Mouse (Mus musculus) MEL (cell line): ENCODE measurements at regions not wholly inside any gene's neighbourhood (a gene's known extent, or its start where the extent isn't known, plus 50 kb on each side); places are given as distances from the start of the nearest gene placed in this dataset.

Experiments
- DNase-seq: peaks from one replicate; pipeline ENCODE4 v3.0.0; 2011; ENCODE audit warnings: low read depth, low spot score
- H3K27ac ChIP-seq: 2 replicates; pipeline ENCODE4 v1.5.1; 2012; ENCODE audit warnings: low read depth, mild to moderate bottlenecking, control low read depth, low read length, moderate library complexity; ENCODE audit not compliant: control insufficient read depth
- H3K27me3 ChIP-seq, 2 experiments: fragments of 150-350 bp in 1 of 2; sonication (generic) in 1 of 2; 2 replicates each; pipeline ENCODE4 v1.6.1; 2012; ENCODE audit warnings: low read length in 2 of 2, mild to moderate bottlenecking in 2 of 2, improper control_type of control experiment in 1 of 2, moderate library complexity in 1 of 2; ENCODE audit not compliant: insufficient read depth in 2 of 2, control insufficient read depth in 1 of 2
- H3K36me3 ChIP-seq, 2 experiments: 2 replicates each; pipeline ENCODE4 v1.6.1; 2012 to 2014; ENCODE audit warnings: low read length in 2 of 2, improper control_type of control experiment in 1 of 2, inconsistent platforms in 1 of 2, mild to moderate bottlenecking in 1 of 2; ENCODE audit not compliant: insufficient read depth in 2 of 2, control insufficient read depth in 1 of 2
- H3K4me1 ChIP-seq, 2 experiments: fragments of 150-350 bp in 1 of 2; sonication (generic) in 1 of 2; 2 replicates each; pipeline ENCODE4 v1.6.1; 2012; ENCODE audit warnings: low read length in 2 of 2, improper control_type of control experiment in 1 of 2, mild to moderate bottlenecking in 1 of 2; ENCODE audit not compliant: insufficient read depth in 2 of 2, control insufficient read depth in 1 of 2
- H3K4me3 ChIP-seq, 2 experiments: fragments of 150-350 bp in 1 of 2; sonication (generic) in 1 of 2; 2 replicates each; pipeline ENCODE4 v1.5.1; 2012; ENCODE audit warnings: low read depth in 2 of 2, low read length in 2 of 2, mild to moderate bottlenecking in 2 of 2, moderate library complexity in 2 of 2, control low read depth in 1 of 2, improper control_type of control experiment in 1 of 2; ENCODE audit not compliant: control insufficient read depth in 1 of 2, insufficient read depth in 1 of 2
- H3K79me2 ChIP-seq: 2 replicates; pipeline ENCODE4 v1.6.1; 2012; ENCODE audit warnings: mild to moderate bottlenecking, low read length, moderate library complexity; ENCODE audit not compliant: control insufficient read depth, poor library complexity, insufficient read depth
- H3K9ac ChIP-seq: 2 replicates; pipeline ENCODE4 v1.6.1; 2012; ENCODE audit warnings: low read depth, mild to moderate bottlenecking, control low read depth, low read length, moderate library complexity; ENCODE audit not compliant: control insufficient read depth, poor library complexity, severe bottlenecking
- H3K9me3 ChIP-seq: fragments of 150-350 bp; sonication (generic); replicated peaks from 2 replicates; pipeline ENCODE4 v1.6.1; 2012; ENCODE audit warnings: mild to moderate bottlenecking, low read length, improper control_type of control experiment, moderate library complexity; ENCODE audit not compliant: insufficient read depth
- BHLHE40 ChIP-seq: IDR thresholded peaks from 2 replicates; pipeline ENCODE4 v1.6.1; 2012; ENCODE audit warnings: low read depth, mild to moderate bottlenecking, inconsistent platforms, low read length, improper control_type of control experiment, borderline replicate concordance
- CHD1 ChIP-seq: IDR thresholded peaks from 2 replicates; pipeline ENCODE4 v1.6.1; 2012; ENCODE audit warnings: low read depth, mild to moderate bottlenecking, inconsistent platforms, low read length, improper control_type of control experiment
- CHD2 ChIP-seq: IDR thresholded peaks from 2 replicates; pipeline ENCODE4 v1.6.1; 2011; ENCODE audit warnings: low read length, improper control_type of control experiment
- CTCF ChIP-seq, 3 experiments: IDR thresholded peaks in 2 of 3; conservative IDR thresholded peaks in 1 of 3; 2 replicates each; pipeline ENCODE4 v1.5.1; 2011 to 2012; ENCODE audit warnings: low read length in 3 of 3, low read depth in 2 of 3, mild to moderate bottlenecking in 2 of 3, improper control_type of control experiment in 1 of 3, inconsistent platforms in 1 of 3, mixed read lengths in 1 of 3, moderate library complexity in 1 of 3; ENCODE audit not compliant: control insufficient read depth in 1 of 3, insufficient read depth in 1 of 3, poor library complexity in 1 of 3, severe bottlenecking in 1 of 3
- ELF1 ChIP-seq: IDR thresholded peaks from 2 replicates; pipeline ENCODE4 v1.6.1; 2014; ENCODE audit warnings: low read depth, mild to moderate bottlenecking, inconsistent platforms, low read length, improper control_type of control experiment, moderate library complexity
- EP300 ChIP-seq, 2 experiments: IDR thresholded peaks; 2 replicates each; pipeline ENCODE4 v1.6.1; 2011; ENCODE audit warnings: improper control_type of control experiment in 2 of 2, low read length in 2 of 2, low read depth in 1 of 2, mild to moderate bottlenecking in 1 of 2
- ETS1 ChIP-seq: IDR thresholded peaks from 2 replicates; pipeline ENCODE4 v1.6.1; 2012; ENCODE audit warnings: low read depth, mild to moderate bottlenecking, inconsistent platforms, low read length, improper control_type of control experiment, moderate library complexity
- GABPA ChIP-seq: IDR thresholded peaks from 2 replicates; pipeline ENCODE4 v1.6.1; 2012; ENCODE audit warnings: low read depth, mild to moderate bottlenecking, inconsistent platforms, low read length, improper control_type of control experiment, moderate library complexity
- GATA1 ChIP-seq: IDR thresholded peaks from 2 replicates; pipeline ENCODE4 v1.6.1; 2011; ENCODE audit warnings: low read depth, low read length, improper control_type of control experiment
- HCFC1 ChIP-seq: IDR thresholded peaks from 2 replicates; pipeline ENCODE4 v1.6.1; 2012; ENCODE audit warnings: low read depth, mild to moderate bottlenecking, inconsistent platforms, low read length, improper control_type of control experiment, moderate library complexity
- JUND ChIP-seq: IDR thresholded peaks from 2 replicates; pipeline ENCODE4 v1.6.1; 2011; ENCODE audit warnings: low read depth, mild to moderate bottlenecking, improper control_type of control experiment, low read length
- MAZ ChIP-seq: IDR thresholded peaks from 2 replicates; pipeline ENCODE4 v1.6.1; 2012; ENCODE audit warnings: low read depth, mild to moderate bottlenecking, inconsistent platforms, low read length, improper control_type of control experiment
- MEF2A ChIP-seq: IDR thresholded peaks from 2 replicates; pipeline ENCODE4 v1.6.1; 2014; ENCODE audit warnings: low read depth, mild to moderate bottlenecking, inconsistent platforms, low read length, improper control_type of control experiment; ENCODE audit not compliant: poor library complexity, insufficient replicate concordance, severe bottlenecking; ENCODE audit errors: extremely low read depth
- MXI1 ChIP-seq: IDR thresholded peaks from 2 replicates; pipeline ENCODE4 v1.6.1; 2011; ENCODE audit warnings: mild to moderate bottlenecking, low read depth, low read length, improper control_type of control experiment
- MYB ChIP-seq: IDR thresholded peaks from 2 replicates; pipeline ENCODE4 v1.6.1; 2011; ENCODE audit warnings: mild to moderate bottlenecking, low read depth, low read length, improper control_type of control experiment
- NELFE ChIP-seq: IDR thresholded peaks from 2 replicates; pipeline ENCODE4 v1.6.1; 2011; ENCODE audit warnings: low read depth, low read length, improper control_type of control experiment
- NRF1 ChIP-seq: IDR thresholded peaks from 2 replicates; pipeline ENCODE4 v1.6.1; 2014; ENCODE audit warnings: low read depth, mild to moderate bottlenecking, inconsistent platforms, low read length, improper control_type of control experiment, moderate library complexity; ENCODE audit not compliant: poor library complexity, insufficient read depth, severe bottlenecking
- POLR2A ChIP-seq, 2 experiments: IDR thresholded peaks; 2 replicates each; pipeline ENCODE4 v1.6.1; 2011 to 2012; ENCODE audit warnings: low read length in 2 of 2, mild to moderate bottlenecking in 2 of 2, control low read depth in 1 of 2, improper control_type of control experiment in 1 of 2, low read depth in 1 of 2, moderate library complexity in 1 of 2; ENCODE audit not compliant: control insufficient read depth in 1 of 2, insufficient read depth in 1 of 2, poor library complexity in 1 of 2
- POLR2AphosphoS5 ChIP-seq: IDR thresholded peaks from 2 replicates; pipeline ENCODE4 v1.6.1; 2012; ENCODE audit warnings: low read depth, borderline replicate concordance, mild to moderate bottlenecking, inconsistent platforms, low read length, moderate library complexity, mixed read lengths
- RAD21 ChIP-seq: IDR thresholded peaks from 2 replicates; pipeline ENCODE4 v1.6.1; 2011; ENCODE audit warnings: mild to moderate bottlenecking, low read depth, low read length, improper control_type of control experiment
- SIN3A ChIP-seq: IDR thresholded peaks from 2 replicates; pipeline ENCODE4 v1.6.1; 2012; ENCODE audit warnings: low read length, improper control_type of control experiment, inconsistent platforms
- TBP ChIP-seq: IDR thresholded peaks from 2 replicates; pipeline ENCODE4 v1.8.0; 2011; ENCODE audit warnings: low read depth, low read length, improper control_type of control experiment
- TCF12 ChIP-seq: IDR thresholded peaks from 2 replicates; pipeline ENCODE4 v1.6.1; 2014; ENCODE audit warnings: low read depth, mild to moderate bottlenecking, inconsistent platforms, low read length, improper control_type of control experiment, moderate library complexity
- UBTF ChIP-seq: IDR thresholded peaks from 2 replicates; pipeline ENCODE4 v1.6.1; 2012; ENCODE audit warnings: low read depth, mild to moderate bottlenecking, inconsistent platforms, low read length, improper control_type of control experiment, moderate library complexity, borderline replicate concordance; ENCODE audit not compliant: insufficient read depth
- ZC3H11A ChIP-seq: IDR thresholded peaks from 2 replicates; pipeline ENCODE4 v1.6.1; 2012; ENCODE audit warnings: low read depth, mild to moderate bottlenecking, inconsistent platforms, low read length, improper control_type of control experiment
- ZKSCAN1 ChIP-seq: IDR thresholded peaks from 2 replicates; pipeline ENCODE4 v1.6.1; 2012; ENCODE audit warnings: low read depth, mild to moderate bottlenecking, inconsistent platforms, low read length, improper control_type of control experiment, moderate library complexity
- ZMIZ1 ChIP-seq: IDR thresholded peaks from 2 replicates; pipeline ENCODE4 v1.6.1; 2012; ENCODE audit warnings: low read depth, mild to moderate bottlenecking, inconsistent platforms, low read length, improper control_type of control experiment, moderate library complexity
- ZNF384 ChIP-seq: IDR thresholded peaks from 2 replicates; pipeline ENCODE4 v1.6.1; 2012; ENCODE audit warnings: low read depth, mild to moderate bottlenecking, inconsistent platforms, low read length, improper control_type of control experiment

DNA sequence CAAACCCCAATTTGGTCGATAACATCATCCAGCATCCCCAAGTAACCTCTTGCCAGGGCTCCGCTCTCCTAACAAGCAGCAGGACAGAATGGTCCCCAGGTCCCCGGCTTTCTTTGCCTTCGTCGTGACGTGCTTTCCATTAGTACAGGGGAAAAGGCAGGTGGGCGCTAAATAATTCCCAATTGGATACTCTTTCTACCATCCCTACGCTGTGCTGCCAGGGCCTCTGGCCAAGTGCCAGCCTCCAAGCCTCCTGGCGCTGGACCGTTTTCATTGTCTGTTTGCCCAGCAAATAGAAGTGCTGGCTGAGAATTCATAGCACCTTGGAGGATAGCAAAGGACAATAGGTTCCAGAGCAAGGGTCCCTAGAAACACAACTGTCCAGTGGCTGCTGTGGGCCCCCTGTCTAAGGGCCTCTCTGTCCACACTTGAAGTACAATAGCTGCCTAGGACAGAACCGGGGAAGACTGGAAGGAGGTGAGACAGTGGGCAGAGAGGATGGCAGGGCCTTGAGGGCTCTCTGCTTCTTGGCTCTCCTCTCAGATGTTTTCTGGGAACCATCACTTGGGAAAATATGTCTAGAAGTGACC, 298.9 kb downstream of the Bcor start:
- no peaks in the 10 kb centered on the region for H3K36me3 ChIP-seq
- H3K4me3 ChIP-seq, result no peak overlapping the region
- no peaks in the 10 kb centered on the region for H3K79me2 ChIP-seq
- H3K9ac ChIP-seq, result no peak overlapping the region
- no peaks in the 10 kb centered on the region for H3K4me1 ChIP-seq
- no peaks in the 10 kb centered on the region for H3K9me3 ChIP-seq
- DNase-seq, result no peak
- no peaks in the 10 kb centered on the region for H3K27me3 ChIP-seq
- TF ChIP-seq BHLHE40 (no peak), SIN3A (no peak), POLR2A (IDR thresholded peaks at IDR 0.05; ENCODE audit: control insufficient read depth in 1 of 2, insufficient read depth in 1 of 2, low read depth in 1 of 2, low read length in 2 of 2, poor library complexity in 1 of 2) (no peak), GATA1 (no peak), ETS1 (no peak), TBP (no peak), ELF1 (no peak), ZNF384 (no peak), HCFC1 (no peak), ZC3H11A (no peak), EP300 (IDR thresholded peaks at IDR 0.05; ENCODE audit: low read depth in 1 of 2, low read length in 2 of 2) (no peak), TCF12 (no peak), MEF2A (no peak), MXI1 (no peak), CTCF (IDR thresholded peaks at IDR 0.05 in 2 of 3, conservative IDR thresholded peaks at IDR 0.05 in 1 of 3; ENCODE audit: control insufficient read depth in 1 of 3, insufficient read depth in 1 of 3, low read depth in 2 of 3, low read length in 3 of 3, poor library complexity in 1 of 3, severe bottlenecking in 1 of 3) (no peak), NRF1 (no peak), NELFE (no peak), POLR2AphosphoS5 (no peak), UBTF (no peak), CHD2 (no peak)
- TF ChIP-seq, all 39 proteins: peak for 0
- H3K27ac ChIP-seq, result no peak overlapping the region

DNA sequence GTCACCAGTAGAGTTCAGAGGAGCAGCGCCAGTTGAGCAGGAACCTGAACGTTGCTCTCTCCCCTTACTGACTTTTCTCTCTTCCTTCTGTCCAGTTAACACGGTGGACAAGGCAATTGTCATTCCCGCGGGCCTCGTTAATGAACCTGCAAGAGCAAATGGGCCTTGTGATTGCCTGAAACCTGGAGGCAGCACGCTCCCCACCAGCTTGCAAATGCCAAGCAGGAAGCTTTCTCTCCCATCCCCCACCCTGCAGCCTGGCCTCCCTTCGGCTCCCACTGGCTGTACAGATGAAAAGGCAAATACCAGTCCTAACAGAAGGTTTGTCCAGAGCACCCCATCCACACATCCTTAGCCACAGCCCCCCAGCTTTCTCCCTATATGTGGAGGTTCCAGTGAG, 298.3 kb downstream of the Bcor start:
- no peaks in the 10 kb centered on the region for H3K27me3 ChIP-seq
- H3K4me3 ChIP-seq, result no peak overlapping the region
- H3K9ac ChIP-seq, result no peak overlapping the region
- TF ChIP-seq TBP (no peak), GABPA (no peak), NELFE (no peak), ZKSCAN1 (no peak), RAD21 (no peak), ELF1 (no peak), MYB (no peak), HCFC1 (no peak), CHD1 (no peak), POLR2A (IDR thresholded peaks at IDR 0.05; ENCODE audit: control insufficient read depth in 1 of 2, insufficient read depth in 1 of 2, low read depth in 1 of 2, low read length in 2 of 2, poor library complexity in 1 of 2) (no peak), ZMIZ1 (no peak), ETS1 (no peak), MXI1 (no peak), TCF12 (no peak), ZC3H11A (no peak), MAZ (no peak), JUND (no peak), EP300 (IDR thresholded peaks at IDR 0.05; ENCODE audit: low read depth in 1 of 2, low read length in 2 of 2) (no peak)
- no peaks in the 10 kb centered on the region for H3K4me1 ChIP-seq
- H3K36me3 ChIP-seq, result no peaks in the 10 kb centered on the region
- DNase-seq, result no peak
- H3K79me2 ChIP-seq, result no peaks in the 10 kb centered on the region
- H3K27ac ChIP-seq, result no peak overlapping the region
- H3K9me3 ChIP-seq, result no peaks in the 10 kb centered on the region
